Mouse (Mus musculus): ENCODE measurements around the gene Inpp5a. TPM values are rescaled to one million over a fixed set of nuclear protein-coding genes. Genes with fewer than 3 reads are reported as not detected.

Gene Inpp5a
- polyA plus RNA-seq, 1 experiment = 42.3 TPM

DNA sequence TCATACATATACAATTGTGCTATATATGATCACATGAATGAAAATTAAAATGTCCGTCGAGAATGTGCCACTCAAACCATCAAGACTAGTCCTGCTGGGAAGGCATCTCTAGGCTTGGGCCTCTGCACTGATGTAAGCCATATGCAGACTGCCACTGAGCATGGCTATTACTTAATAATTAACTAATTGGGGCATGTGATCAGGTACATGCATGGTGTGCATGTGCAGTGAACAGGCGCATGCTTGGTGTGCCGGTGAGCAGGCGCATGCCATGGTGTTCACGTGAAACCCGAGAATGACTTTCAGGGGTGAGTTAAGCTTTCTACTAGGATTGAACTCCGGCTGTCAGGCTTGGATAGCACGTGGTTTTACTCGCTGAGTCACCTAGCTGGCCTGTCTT, 170.8 kb downstream of the Inpp5a start:
- no peak overlapping the region for H3K27ac ChIP-seq (replicated peaks; ENCODE audit: low read depth, low read length)
- no peak overlapping the region for H3K4me3 ChIP-seq (ENCODE audit: insufficient read depth, low read depth, low read length)
- no peaks in the 10 kb centered on the region for H3K4me1 ChIP-seq (ENCODE audit: control insufficient read depth, insufficient read depth, insufficient read length, low read length)

DNA sequence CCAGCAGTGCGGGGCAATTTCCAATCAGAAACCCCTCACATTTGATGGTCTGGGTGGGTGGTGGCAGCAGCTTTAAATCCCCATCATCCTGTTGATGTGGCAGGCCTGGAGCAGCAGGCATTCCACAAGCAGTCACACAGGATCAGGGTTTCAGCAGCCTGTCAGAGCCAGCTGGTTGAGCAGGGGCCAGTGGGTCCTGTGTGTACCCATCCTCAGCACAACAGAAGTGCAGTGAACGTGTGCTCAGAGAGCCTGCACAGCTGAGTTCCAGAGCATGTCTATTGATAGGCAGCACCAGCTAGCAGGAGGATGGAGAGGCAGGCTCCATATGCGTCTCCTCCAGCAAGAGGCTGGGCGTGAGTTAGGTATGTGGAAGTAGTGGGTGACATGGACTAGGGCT, 174.5 kb downstream of the Inpp5a start:
- no peak overlapping the region for H3K27ac ChIP-seq (replicated peaks; ENCODE audit: low read depth, low read length)
- H3K4me3 ChIP-seq (ENCODE audit: insufficient read depth, low read depth, low read length) = no peak overlapping the region
- no peaks in the 10 kb centered on the region for H3K4me1 ChIP-seq (ENCODE audit: control insufficient read depth, insufficient read depth, insufficient read length, low read length)

DNA sequence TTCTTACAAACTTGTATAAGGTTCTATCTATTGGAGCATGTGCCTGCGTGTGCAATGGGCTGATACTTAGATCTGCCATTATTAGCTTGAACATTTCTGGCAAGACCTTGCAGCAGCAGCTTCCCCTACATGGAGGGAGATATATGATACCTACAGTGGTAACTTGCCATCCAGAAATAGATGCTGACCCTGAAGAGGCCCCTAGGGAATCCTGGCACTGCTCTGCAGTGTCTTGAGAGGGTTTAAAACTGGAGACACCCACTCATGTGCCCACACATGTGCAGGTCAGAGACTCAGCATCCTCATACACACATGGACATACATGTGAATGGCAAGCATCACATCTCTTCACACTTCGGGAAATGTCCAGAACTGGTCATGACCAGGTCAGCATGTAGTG, 175.3 kb downstream of the Inpp5a start:
- H3K4me1 ChIP-seq (ENCODE audit: control insufficient read depth, insufficient read depth, insufficient read length, low read length) = no peaks in the 10 kb centered on the region
- no peak overlapping the region for H3K27ac ChIP-seq (replicated peaks; ENCODE audit: low read depth, low read length)
- H3K4me3 ChIP-seq (ENCODE audit: insufficient read depth, low read depth, low read length) = no peak overlapping the region

DNA sequence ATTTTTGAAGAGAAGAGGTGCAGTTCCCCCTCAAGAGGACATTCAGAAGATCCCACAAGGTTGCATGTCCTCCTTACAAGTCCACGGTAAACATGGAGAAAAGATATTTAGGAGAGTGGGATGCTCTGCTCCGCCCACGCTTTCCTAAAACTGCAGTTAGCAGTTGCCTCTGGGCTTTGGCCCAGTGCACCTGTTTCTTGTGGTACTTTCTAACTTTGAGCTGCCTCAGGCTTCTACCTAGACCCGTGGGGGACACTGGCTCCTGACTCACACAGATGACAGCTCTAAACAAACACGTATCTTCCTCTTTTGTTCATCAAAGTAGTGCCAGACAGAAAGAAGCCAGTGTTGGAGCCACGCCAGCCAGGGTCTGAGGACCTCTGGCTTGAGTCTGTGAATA, 177.1 kb downstream of the Inpp5a start:
- H3K4me3 ChIP-seq (ENCODE audit: insufficient read depth, low read depth, low read length) = no peak overlapping the region
- no peaks in the 10 kb centered on the region for H3K4me1 ChIP-seq (ENCODE audit: control insufficient read depth, insufficient read depth, insufficient read length, low read length)
- H3K27ac ChIP-seq (replicated peaks; ENCODE audit: low read depth, low read length) = no peak overlapping the region

DNA sequence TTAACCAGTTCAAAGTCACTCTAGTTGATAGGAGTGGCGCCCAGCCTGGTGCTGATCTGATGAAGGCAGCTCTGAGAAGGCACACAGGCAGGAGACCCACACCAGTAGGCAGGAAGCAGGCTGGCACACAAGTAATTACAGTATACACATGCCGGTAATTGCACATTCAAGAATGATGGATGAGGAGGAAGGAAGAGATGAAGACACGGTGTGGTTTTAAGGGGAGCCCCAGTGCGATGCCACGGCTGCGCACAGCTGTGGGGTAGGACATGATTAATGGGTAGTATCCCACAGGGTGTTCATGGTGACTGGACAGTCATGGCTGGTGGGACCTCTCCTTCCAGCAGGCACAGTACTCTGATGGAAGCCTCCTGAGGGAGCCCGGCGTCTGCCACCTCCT, 177.6 kb downstream of the Inpp5a start:
- no peak overlapping the region for H3K27ac ChIP-seq (replicated peaks; ENCODE audit: low read depth, low read length)
- no peak overlapping the region for H3K4me3 ChIP-seq (ENCODE audit: insufficient read depth, low read depth, low read length)
- no peaks in the 10 kb centered on the region for H3K4me1 ChIP-seq (ENCODE audit: control insufficient read depth, insufficient read depth, insufficient read length, low read length)

DNA sequence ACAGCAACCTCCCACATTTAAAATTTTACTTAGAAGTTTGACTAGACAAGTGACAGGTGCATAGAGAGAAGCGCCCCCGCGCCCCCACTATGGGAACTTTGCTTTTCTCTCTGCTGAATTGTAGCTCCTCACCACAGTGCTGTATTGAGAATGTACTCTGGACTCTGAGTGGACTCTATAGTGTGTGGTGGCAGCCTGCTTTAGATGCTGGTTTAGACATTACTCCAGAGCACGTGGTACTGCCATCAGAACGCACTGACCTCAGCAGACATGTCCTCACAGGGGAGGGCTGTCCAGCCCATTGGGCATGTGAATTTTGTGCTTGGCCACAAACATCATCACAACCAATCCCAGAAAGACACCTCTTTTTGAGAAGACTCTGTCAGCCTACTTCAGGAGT, 181.9 kb downstream of the Inpp5a start:
- Histone ChIP-seq H3K4me1 (ENCODE audit: control insufficient read depth, insufficient read depth, insufficient read length, low read length) (no peaks in the 10 kb centered on the region), H3K27ac (replicated peaks; ENCODE audit: low read depth, low read length) (no peak overlapping the region)

DNA sequence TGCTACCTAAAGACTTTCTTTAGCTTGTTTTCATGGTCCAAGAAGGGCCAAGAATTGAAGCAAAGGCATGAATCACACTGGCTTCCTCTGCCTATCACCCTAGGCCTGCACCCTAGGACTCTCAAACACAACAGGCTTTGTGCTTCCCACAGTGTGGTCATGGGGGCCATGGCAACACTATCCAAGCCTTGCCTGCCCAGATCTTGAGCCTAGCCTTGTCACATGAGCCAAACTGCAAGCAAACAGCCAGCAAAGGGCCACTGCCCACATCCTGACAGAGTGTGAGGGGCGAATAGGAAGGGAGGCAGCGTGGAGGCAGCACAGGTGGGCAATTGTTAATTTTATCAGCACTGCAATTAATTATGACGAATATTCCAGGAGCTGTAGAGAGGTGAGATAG, 183.8 kb downstream of the Inpp5a start:
- H3K27ac ChIP-seq (replicated peaks; ENCODE audit: low read depth, low read length) = no peak overlapping the region
- H3K4me1 ChIP-seq (ENCODE audit: control insufficient read depth, insufficient read depth, insufficient read length, low read length) = no peaks in the 10 kb centered on the region
- no peak overlapping the region for H3K4me3 ChIP-seq (ENCODE audit: insufficient read depth, low read depth, low read length)

More for the DNA sequence above, 181.9 kb downstream of the Inpp5a start:
- H3K4me3 ChIP-seq (ENCODE audit: insufficient read depth, low read depth, low read length) = no peak overlapping the region

DNA sequence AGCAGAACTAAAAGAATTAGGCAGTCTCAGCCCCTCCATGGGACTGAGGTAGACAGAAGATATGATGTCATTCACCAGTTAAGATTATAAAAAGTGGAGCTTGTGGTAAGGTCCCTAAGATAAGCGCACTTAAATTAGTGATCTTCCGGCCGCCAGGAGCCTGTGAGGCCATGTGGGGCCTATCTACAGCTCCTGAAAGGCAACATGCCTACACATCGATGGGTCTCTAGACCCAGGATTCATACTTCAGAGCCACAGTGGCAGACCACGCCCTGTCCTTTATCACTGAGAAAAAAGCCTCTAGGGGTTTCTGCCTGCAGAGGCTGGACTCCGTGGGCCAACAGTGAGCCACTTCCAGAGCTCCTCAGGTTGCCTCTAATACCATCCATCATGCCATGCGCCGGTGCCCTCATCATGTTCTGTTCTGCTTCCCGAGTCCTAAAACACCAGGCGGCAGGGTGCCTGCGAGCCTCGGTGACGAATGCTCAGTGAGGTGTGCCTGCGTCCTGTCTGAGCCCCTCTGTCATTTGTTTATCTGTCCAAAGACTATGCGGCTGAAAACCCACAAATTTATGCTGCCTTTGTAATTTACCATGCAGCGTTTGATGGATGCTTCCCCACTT, 187.3 kb downstream of the Inpp5a start:
- H3K4me3 ChIP-seq (ENCODE audit: insufficient read depth, low read depth, low read length) = no peak overlapping the region
- H3K27ac ChIP-seq (replicated peaks; ENCODE audit: low read depth, low read length) = no peak overlapping the region
- no peaks in the 10 kb centered on the region for H3K4me1 ChIP-seq (ENCODE audit: control insufficient read depth, insufficient read depth, insufficient read length, low read length)

DNA sequence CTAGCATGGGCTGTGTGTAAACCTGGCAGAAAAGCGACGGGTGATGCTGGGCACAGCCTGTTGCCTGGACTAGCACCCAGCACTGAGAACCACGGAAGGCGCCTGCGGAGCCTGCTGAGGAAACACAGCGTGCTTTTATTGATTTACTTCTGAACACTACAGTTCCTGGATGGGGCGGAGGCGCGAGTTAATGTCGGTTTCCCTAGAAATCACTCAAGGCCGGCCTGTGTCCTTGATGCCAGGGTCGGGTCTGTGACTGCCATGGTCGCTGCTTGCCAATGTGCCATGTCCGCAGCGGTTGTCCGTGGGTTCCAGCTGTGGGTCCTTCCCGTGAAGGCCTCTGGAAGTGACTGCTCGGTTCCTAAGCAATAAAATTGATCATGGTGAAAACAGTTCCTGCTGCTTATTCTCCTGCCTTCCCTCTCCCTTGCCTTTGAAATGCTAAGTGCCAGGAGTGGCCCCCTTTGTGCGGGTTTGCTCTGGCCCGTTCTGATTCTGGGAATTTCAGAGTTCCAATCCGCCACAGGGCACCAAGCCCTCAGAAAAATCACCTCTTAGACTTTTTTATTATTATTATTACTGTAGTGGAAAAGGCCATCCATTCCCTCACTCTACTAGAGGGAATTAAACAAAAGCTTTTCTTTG, 190.5 kb downstream of the Inpp5a start:
- Histone ChIP-seq H3K4me3 (ENCODE audit: insufficient read depth, low read depth, low read length) (no peak overlapping the region), H3K27ac (replicated peaks; ENCODE audit: low read depth, low read length) (no peak overlapping the region), H3K4me1 (ENCODE audit: control insufficient read depth, insufficient read depth, insufficient read length, low read length) (peaks cover 6% of the 10 kb centered on the region; the same call in 1 of the 2 replicates)

DNA sequence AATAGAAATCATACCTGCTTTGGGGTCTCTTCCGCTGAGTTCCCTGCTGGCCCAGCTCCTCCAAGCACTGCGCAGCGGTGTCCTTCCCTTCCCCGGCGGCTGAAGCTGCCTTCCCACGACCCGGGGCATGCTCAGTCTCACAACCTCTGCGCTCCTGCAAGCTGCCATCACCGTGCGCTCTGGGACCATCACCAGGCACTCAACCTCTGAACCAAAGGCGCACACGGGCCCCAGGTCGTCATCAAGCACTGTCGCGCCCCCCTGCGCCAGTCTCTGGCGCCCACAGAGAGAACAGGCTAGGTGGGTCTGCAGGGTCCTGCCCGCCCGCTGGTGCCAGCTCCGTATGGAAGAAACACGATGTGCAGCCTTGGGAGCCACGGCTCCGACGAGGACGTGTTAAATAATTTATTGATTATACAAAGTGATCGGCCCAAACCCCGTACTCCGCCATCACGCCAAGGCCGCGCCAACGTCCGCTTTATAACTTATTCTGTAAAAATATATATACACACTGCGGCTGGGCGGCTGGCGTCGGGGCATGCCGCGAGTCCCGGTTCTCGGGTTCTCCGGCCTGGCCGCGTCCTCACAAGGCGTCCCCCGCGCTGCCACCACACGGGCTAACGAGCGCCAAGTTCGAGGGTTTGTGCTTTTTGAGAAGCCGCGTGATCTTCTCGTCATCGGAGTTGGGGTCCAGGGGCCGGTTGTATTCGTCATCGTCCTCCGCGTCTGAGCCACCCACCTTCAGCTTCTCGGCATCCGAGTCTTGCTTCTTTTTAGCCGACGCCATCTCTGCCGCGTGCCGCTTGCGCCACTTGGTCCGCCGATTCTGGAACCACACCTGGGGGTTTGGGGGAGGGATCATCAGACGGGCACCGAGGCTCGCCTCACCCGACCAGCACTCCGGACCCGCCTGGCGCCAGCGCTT, 192.2 kb downstream of the Inpp5a start:
- H3K4me3 ChIP-seq (ENCODE audit: insufficient read depth, low read depth, low read length) = peak overlapping the region; percentile 44; the same call in 1 of the 2 replicates
- H3K4me1 ChIP-seq (ENCODE audit: control insufficient read depth, insufficient read depth, insufficient read length, low read length) = peaks cover 6% of the 10 kb centered on the region; the same call in 1 of the 2 replicates
- H3K27ac ChIP-seq (replicated peaks; ENCODE audit: low read depth, low read length) = no peak overlapping the region

DNA sequence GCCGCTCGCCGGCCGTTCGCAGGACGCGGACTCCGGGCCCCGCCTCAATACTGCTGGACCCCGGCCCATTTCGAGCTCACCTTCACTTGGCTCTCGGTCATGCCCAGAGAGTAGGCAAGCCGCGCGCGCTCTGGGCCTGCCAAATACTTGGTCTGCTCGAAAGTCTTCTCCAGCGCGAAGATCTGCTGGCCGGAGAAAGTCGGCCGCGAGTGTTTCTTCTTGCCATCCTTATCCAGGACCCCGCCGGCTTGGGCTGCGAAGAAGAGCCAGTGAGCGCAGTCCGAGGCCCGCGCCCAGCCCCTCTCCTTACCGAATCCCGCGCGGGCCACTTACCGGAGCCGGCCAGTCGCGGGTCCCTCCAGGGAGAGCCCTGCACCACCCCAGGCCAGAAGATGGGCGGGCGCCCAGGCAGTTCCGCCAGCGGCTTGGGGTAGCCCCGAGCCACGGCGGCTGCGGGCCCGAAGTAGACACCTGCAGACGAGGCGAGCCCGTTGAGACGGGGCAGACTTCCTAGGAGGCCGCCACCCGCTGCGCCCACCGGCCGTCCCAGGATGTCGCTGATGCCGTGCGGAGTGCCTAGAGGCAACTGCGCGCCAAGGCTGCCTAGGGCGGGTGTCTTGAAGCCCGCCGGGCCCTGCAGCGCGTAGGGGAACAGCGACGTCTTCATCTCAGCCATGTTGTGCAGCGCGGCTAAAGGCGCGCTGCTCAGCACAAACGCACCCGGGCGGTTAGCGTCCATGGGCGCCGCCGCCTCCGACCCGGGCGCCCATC, 193.1 kb downstream of the Inpp5a start:
- no peak overlapping the region for H3K27ac ChIP-seq (replicated peaks; ENCODE audit: low read depth, low read length)
- H3K4me1 ChIP-seq (ENCODE audit: control insufficient read depth, insufficient read depth, insufficient read length, low read length) = peaks cover 6% of the 10 kb centered on the region; the same call in 1 of the 2 replicates
- H3K4me3 ChIP-seq (ENCODE audit: insufficient read depth, low read depth, low read length) = peak overlapping the region; percentile 44

DNA sequence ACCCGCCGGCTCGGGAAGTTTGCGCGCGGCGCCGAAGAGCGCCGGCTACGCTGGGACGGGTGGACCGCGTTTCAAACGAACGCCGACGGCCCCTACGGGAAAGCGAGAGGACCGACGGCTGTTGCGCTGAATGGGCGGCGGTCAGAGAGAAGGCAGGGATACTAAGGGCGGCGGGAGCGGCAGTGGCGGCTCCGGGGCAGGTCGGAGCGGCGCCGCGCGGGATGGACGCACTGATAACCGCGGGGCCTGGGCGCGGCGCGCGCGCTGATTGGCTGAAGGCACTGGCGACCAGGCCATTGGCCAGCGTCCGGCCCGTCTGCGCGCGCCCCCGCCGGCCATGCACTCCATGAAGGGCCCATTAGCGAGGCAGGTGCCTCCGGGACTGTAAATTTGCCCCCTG, 193.7 kb downstream of the Inpp5a start, which contains the start of gene Nkx6-2:
Gene Nkx6-2, minus strand, starts transcription at position 203 of the 400 bp plus-strand sequence.
- H3K4me3 ChIP-seq (ENCODE audit: insufficient read depth, low read depth, low read length) = peak within 1 kb of the TSS; percentile 44
- no peak within 1 kb of the TSS for H3K27ac ChIP-seq (replicated peaks; ENCODE audit: low read depth, low read length)

DNA sequence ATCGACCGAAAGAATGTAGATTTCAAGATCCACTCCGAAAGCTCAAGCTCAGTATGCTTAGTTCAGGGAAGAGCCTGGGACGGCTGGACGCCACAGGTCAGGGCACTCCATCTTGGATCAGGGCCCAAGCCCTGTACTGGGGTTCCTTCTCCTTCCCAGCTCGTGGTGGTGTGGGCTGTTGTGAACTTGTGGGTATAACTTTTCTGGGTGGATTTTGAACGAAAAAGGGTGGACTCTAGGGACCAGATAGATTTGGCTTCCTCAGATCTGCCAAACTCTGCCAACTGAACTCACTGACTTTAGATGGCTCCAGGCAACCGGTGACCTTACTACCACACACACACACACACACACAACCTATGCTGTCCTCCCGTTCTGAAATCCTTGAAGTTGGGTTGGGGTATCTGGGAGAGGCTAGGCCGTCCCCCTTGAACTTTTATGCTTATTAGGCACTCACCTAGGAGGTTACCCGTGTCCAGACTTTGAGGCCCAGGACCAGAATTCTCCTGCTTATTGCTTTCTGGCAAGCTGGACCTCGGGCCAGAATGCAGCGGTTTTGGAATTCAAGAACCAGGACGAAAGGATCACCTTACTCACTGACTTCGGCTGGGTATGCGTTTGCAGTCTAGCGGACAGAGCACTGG, 194.3 kb downstream of the Inpp5a start:
- H3K4me3 ChIP-seq (ENCODE audit: insufficient read depth, low read depth, low read length) = no peak overlapping the region
- H3K27ac ChIP-seq (replicated peaks; ENCODE audit: low read depth, low read length) = no peak overlapping the region
- H3K4me1 ChIP-seq (ENCODE audit: control insufficient read depth, insufficient read depth, insufficient read length, low read length) = peaks cover 6% of the 10 kb centered on the region; the same call in 1 of the 2 replicates

More for the DNA sequence above, 193.7 kb downstream of the Inpp5a start, which contains the start of gene Nkx6-2:
- H3K4me1 ChIP-seq (ENCODE audit: control insufficient read depth, insufficient read depth, insufficient read length, low read length) = peaks cover 6% of the 10 kb centered on the region; the same call in 1 of the 2 replicates
